Mouse (Mus musculus) neural tube, embryonic 12.5 days (tissue): ENCODE data around the gene Msrb2. TPM values are rescaled to one million over a fixed set of nuclear protein-coding genes. Genes with fewer than 3 reads are reported as not detected.
A peak's percentile ranks its signal among the peaks of the same experiment; 100 is the strongest.

ENCODE experiments used
- ATAC-seq: fragments of 200-750 bp; cut with Nextera tagmentation; 2 replicates; pipeline ENCODE4 v1.8.0; 2017; ENCODE audit warnings: low read depth, mild to moderate bottlenecking, moderate TSS enrichment, moderate library complexity; ENCODE audit not compliant: low FRiP score
- H3K27ac ChIP-seq: fragments of 300-500 bp; sonication (generic); 2 replicates; pipeline ENCODE4 v1.5.1; 2016
- H3K27me3 ChIP-seq: fragments of 300-500 bp; sonication (generic); replicated peaks from 2 replicates; pipeline ENCODE4 v1.6.1; 2016; ENCODE audit warnings: mild to moderate bottlenecking
- H3K36me3 ChIP-seq: fragments of 300-500 bp; sonication (generic); 2 replicates; pipeline ENCODE4 v1.6.1; 2016; ENCODE audit warnings: mild to moderate bottlenecking
- H3K4me1 ChIP-seq: fragments of 300-500 bp; sonication (generic); 2 replicates; pipeline ENCODE4 v1.6.1; 2016
- H3K4me2 ChIP-seq: fragments of 300-500 bp; sonication (generic); replicated peaks from 2 replicates; pipeline ENCODE4 v1.6.1; 2016; ENCODE audit warnings: mild to moderate bottlenecking
- H3K4me3 ChIP-seq: fragments of 300-500 bp; sonication (generic); 2 replicates; pipeline ENCODE4 v1.5.1; 2016
- H3K9ac ChIP-seq: fragments of 300-500 bp; sonication (generic); 2 replicates; pipeline ENCODE4 v1.6.1; 2016; ENCODE audit warnings: mild to moderate bottlenecking
- H3K9me3 ChIP-seq: fragments of 300-500 bp; sonication (generic); 2 replicates; pipeline ENCODE4 v1.6.1; 2016; ENCODE audit warnings: mild to moderate bottlenecking
- WGBS: fragments of 180-500 bp; shearing (Covaris S2); methylation state at CpG from one replicate; pipeline ENCODE4 v1.1.7; 2016; 5-methylcytosine and 5-hydroxymethylcytosine counted together
- polyA plus RNA-seq: library from polyadenylated mRNA; unstranded; fragments of >200 nt; fragmentation: Nextera tagmentation; extraction: Ambion mirVana; gene quantifications from 2 replicates; pipeline ENCODE4 v1.2.1, GENCODE M21; 2016

Msrb2 gene
- polyA plus RNA-seq, 1 experiment from 2014 or later: 12.6 TPM

GRCm38 (mm10) chr2:19392793-19393192 lies 21.6 kb downstream of the Msrb2 start:
- Histone ChIP-seq H3K4me1 (no peaks in the 10 kb centered on the region), H3K4me3 (no peak overlapping the region), H3K27me3 (no peaks in the 10 kb centered on the region), H3K36me3 (no peaks in the 10 kb centered on the region), H3K4me2 (no peak overlapping the region), H3K27ac (no peak overlapping the region), H3K9ac (no peak overlapping the region), H3K9me3 (no peaks in the 10 kb centered on the region)
- 26% methylated on average over 2 of the region's 2 CpGs for WGBS
- no peak for ATAC-seq

GRCm38 (mm10) chr2:19405409-19405808 lies 34.2 kb downstream of the Msrb2 start:
- 88% methylated on average over 5 of the region's 5 CpGs for WGBS
- H3K9ac ChIP-seq: no peak overlapping the region
- H3K27me3 ChIP-seq: no peaks in the 10 kb centered on the region
- H3K4me1 ChIP-seq: no peaks in the 10 kb centered on the region
- H3K27ac ChIP-seq: no peak overlapping the region
- no peaks in the 10 kb centered on the region for H3K9me3 ChIP-seq
- no peak overlapping the region for H3K4me2 ChIP-seq
- no peak for ATAC-seq
- no peak overlapping the region for H3K4me3 ChIP-seq
- no peaks in the 10 kb centered on the region for H3K36me3 ChIP-seq

DNA sequence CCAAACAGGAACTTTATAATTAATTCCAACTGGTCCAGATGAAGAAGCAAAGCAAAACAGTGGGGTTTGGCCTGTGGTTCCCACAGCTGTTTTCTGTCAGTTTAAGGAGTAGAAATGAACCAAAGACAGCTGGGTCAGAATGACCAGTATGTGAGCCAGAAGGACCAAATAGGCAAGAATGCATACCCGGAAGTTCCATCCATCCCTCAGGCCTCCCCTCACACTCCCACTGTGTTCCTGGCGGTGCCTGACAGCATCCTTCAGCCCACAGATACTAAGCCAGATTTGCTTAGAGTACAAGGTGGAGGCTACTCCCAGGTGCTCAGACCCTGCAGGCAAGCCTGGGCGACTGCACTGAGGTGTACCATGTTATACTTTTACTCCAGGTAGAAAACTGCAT lies 35.3 kb downstream of the Msrb2 start:
- Histone ChIP-seq H3K4me1 (no peaks in the 10 kb centered on the region), H3K4me2 (no peak overlapping the region), H3K9me3 (no peaks in the 10 kb centered on the region), H3K27me3 (no peaks in the 10 kb centered on the region), H3K4me3 (no peak overlapping the region), H3K27ac (no peak overlapping the region), H3K36me3 (no peaks in the 10 kb centered on the region), H3K9ac (no peak overlapping the region)
- no peak for ATAC-seq
- 70% methylated on average over 3 of the region's 3 CpGs for WGBS

DNA sequence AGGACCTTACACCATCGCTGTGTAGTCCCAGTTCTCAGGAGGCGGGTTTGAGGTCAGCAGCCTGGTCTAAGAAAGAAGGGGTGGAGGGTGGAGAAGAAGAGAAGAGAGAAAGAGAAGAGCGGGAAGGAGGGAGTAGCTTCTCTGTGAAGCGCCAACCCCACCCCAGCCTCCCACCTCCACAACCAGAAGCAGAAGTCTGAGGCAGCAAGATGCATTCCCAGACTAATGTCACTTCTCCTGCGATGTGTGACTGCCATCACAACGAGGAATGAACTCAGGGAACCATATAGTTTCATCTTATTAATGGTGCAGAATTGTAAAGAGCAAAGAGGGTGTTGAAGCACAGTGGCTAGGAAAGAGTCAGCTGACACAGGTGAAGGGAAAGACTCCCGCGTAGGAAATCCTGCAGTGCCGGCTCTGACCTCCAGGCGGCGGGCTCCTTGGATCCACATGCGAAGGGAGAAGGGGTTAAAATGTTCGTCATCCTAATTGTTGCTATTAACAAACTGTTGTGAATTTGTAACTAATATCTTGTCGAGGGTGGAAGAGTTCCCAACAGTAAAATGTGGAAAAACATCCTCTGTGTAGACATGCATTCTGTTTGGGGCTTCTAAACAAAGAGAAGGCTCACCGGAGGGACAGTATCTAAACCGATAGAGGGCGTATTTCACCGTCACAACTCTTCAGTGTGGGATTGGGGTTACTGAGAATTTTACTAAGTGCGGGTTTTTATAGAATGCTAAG lies 43.2 kb downstream of the Msrb2 start:
- H3K4me3 ChIP-seq: peak overlapping the region; percentile 7; the same call in 1 of the 2 replicates
- no peak overlapping the region for H3K27ac ChIP-seq
- H3K27me3 ChIP-seq: 0 out of 2 replicates have a peak, but pooled peaks cover 6% of the 10 kb centered on the region
- no peaks in the 10 kb centered on the region for H3K9me3 ChIP-seq
- ATAC-seq: peak; percentile 69
- WGBS: 23% methylated on average over 19 of the region's 19 CpGs
- H3K4me1 ChIP-seq: no peaks in the 10 kb centered on the region
- peak overlapping the region; percentile 59 for H3K4me2 ChIP-seq
- H3K9ac ChIP-seq: peak overlapping the region; percentile 35; the same call in 1 of the 2 replicates
- H3K36me3 ChIP-seq: no peaks in the 10 kb centered on the region

DNA sequence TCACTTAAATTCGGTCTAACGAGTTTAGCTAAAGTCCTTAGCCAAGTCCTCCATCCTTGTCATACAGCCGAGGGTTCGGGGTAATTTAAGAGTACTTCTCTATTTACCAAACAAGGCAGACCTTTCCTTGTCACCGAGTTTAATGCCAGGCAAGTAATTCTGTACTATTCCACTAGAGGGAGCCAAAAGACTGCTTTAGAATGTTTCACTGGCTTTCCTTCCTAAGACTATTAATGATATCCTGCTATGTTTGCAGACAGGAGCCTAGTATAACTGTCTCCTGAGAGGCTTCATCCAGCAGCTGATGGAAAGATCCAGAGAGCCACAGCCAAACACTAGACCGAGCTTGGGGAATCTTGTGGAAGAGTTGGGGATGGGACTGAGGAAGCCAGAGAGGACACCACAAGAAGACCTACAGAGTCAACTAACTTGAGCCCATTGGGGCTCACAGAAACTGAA lies 43.9 kb downstream of the Msrb2 start:
- Histone ChIP-seq H3K9me3 (no peaks in the 10 kb centered on the region), H3K27me3 (0 out of 2 replicates have a peak, but pooled peaks cover 9% of the 10 kb centered on the region), H3K36me3 (no peaks in the 10 kb centered on the region), H3K4me2 (peak overlapping the region; percentile 59), H3K4me1 (0 out of 2 replicates have a peak, but pooled peaks cover 3% of the 10 kb centered on the region), H3K27ac (no peak overlapping the region), H3K4me3 (peak overlapping the region; percentile 7; the same call in 1 of the 2 replicates), H3K9ac (no peak overlapping the region)
- peak; percentile 60 for ATAC-seq
- WGBS: 2% methylated on average over 6 of the region's 6 CpGs

- Histone ChIP-seq H3K9me3 (no peaks in the 10 kb centered on the region), H3K27me3 (0 out of 2 replicates have a peak, but pooled peaks cover 11% of the 10 kb centered on the region), H3K4me1 (0 out of 2 replicates have a peak, but pooled peaks cover 3% of the 10 kb centered on the region), H3K9ac (no peak overlapping the region), H3K4me2 (no peak overlapping the region), H3K27ac (no peak overlapping the region), H3K36me3 (no peaks in the 10 kb centered on the region), H3K4me3 (no peak overlapping the region)
- WGBS: 73% methylated on average over 6 of the region's 6 CpGs
- ATAC-seq: no peak
Observed at GRCm38 (mm10) chr2:19416066-19416465, 44.8 kb downstream of the Msrb2 start.

DNA sequence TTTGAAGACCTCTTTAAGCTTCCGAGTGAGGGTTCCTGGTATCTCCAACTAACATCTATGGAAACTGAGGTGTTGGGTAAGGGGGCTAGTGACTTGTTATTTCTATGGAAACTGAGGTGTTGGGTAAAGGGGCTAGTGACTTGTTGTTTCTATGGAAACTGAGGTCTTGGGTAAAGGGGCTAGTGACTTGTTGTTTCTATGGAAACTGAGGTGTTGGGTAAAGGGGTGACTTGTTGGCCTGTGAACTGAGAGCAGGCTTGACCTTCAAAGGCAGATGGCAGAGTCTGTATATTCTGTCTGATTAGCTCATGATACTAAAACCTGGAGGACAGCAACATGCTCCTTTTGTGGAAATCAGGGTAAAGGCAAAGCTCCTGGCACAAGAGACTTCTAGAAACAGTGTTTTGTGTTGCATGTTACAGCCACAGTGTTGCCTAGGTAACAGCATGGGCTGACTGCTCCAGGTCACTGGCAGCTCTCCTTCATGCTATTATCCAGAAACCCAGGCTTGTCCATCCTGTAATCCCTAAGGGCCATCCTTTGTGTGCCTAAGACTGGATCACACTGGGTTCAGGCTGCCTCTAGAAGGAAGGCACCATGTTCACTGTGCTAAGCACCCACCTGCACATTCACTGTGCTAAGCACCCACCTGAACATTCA lies 48.6 kb downstream of the Msrb2 start:
- peaks cover 18% of the 10 kb centered on the region for H3K27me3 ChIP-seq
- no peaks in the 10 kb centered on the region for H3K36me3 ChIP-seq
- no peak overlapping the region for H3K4me2 ChIP-seq
- no peak overlapping the region for H3K9ac ChIP-seq
- no peak overlapping the region for H3K27ac ChIP-seq
- ATAC-seq: no peak
- 83% methylated on average over 1 of the region's 1 CpGs for WGBS
- no peak overlapping the region for H3K4me3 ChIP-seq
- H3K9me3 ChIP-seq: no peaks in the 10 kb centered on the region
- H3K4me1 ChIP-seq: peaks cover 8% of the 10 kb centered on the region; the same call in 1 of the 2 replicates

DNA sequence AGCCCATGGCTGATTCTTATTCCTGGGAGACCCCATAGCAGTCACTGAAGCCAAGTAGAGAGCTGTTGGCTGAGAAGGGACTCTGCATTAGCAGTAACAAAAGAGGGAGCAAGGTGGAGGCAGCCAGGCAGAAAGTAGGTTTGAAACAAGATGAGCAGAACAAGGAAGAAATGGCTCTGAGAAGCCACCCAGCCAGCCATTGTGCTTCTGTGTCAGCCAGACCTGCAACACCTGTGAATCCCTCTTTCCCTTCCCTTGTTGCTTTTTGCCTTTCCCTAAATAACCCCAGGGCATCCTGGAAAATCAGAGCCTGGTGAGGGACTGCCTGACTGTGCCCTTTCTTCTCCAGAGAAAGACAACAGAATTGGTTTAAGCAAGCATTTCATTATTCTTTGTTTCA lies 51.0 kb downstream of the Msrb2 start:
- Histone ChIP-seq H3K36me3 (no peaks in the 10 kb centered on the region), H3K4me2 (no peak overlapping the region), H3K9ac (no peak overlapping the region), H3K9me3 (no peaks in the 10 kb centered on the region), H3K27me3 (peaks cover 33% of the 10 kb centered on the region), H3K27ac (no peak overlapping the region), H3K4me3 (no peak overlapping the region), H3K4me1 (peaks cover 8% of the 10 kb centered on the region; the same call in 1 of the 2 replicates)
- ATAC-seq: no peak

- no peak for ATAC-seq
Observed at GRCm38 (mm10) chr2:19423086-19423485, 51.8 kb downstream of the Msrb2 start.

GRCm38 (mm10) chr2:19429031-19429430 lies 57.8 kb downstream of the Msrb2 start:
- no peak overlapping the region for H3K27ac ChIP-seq
- H3K9ac ChIP-seq: no peak overlapping the region
- no peaks in the 10 kb centered on the region for H3K9me3 ChIP-seq
- no peaks in the 10 kb centered on the region for H3K36me3 ChIP-seq
- 5% methylated on average over 10 of the region's 10 CpGs for WGBS
- no peak overlapping the region for H3K4me3 ChIP-seq
- ATAC-seq: no peak
- H3K27me3 ChIP-seq: peaks cover 80% of the 10 kb centered on the region
- H3K4me2 ChIP-seq: peak overlapping the region; percentile 63; the same call in 1 of the 2 replicates
- H3K4me1 ChIP-seq: peaks cover 23% of the 10 kb centered on the region

More at GRCm38 (mm10) chr2:19423086-19423485, 51.8 kb downstream of the Msrb2 start:
- no peaks in the 10 kb centered on the region for H3K36me3 ChIP-seq
- H3K4me3 ChIP-seq: no peak overlapping the region
- WGBS: 75% methylated on average over 6 of the region's 6 CpGs
- peaks cover 8% of the 10 kb centered on the region; the same call in 1 of the 2 replicates for H3K4me1 ChIP-seq
- no peak overlapping the region for H3K4me2 ChIP-seq
- H3K9me3 ChIP-seq: no peaks in the 10 kb centered on the region
- no peak overlapping the region for H3K9ac ChIP-seq
- H3K27ac ChIP-seq: no peak overlapping the region
- H3K27me3 ChIP-seq: peaks cover 39% of the 10 kb centered on the region

GRCm38 (mm10) chr2:19429691-19430690 lies 58.8 kb downstream of the Msrb2 start:
- H3K4me2 ChIP-seq: peak overlapping the region; percentile 63
- peaks cover 79% of the 10 kb centered on the region for H3K27me3 ChIP-seq
- ATAC-seq: peak; percentile 19; the same call in 1 of the 2 replicates
- no peak overlapping the region for H3K9ac ChIP-seq
- no peak overlapping the region for H3K27ac ChIP-seq
- H3K36me3 ChIP-seq: no peaks in the 10 kb centered on the region
- H3K4me3 ChIP-seq: 0 out of 2 replicates have a peak overlapping the region, but pooled peaks have one; percentile 9
- H3K4me1 ChIP-seq: peaks cover 23% of the 10 kb centered on the region
- 2% methylated on average over 31 of the region's 31 CpGs for WGBS
- no peaks in the 10 kb centered on the region for H3K9me3 ChIP-seq
